Mouse (Mus musculus) heart, adult 2 months (tissue): ENCODE measurements at regions not wholly inside any gene's neighbourhood (a gene's known extent, or its start where the extent isn't known, plus 50 kb on each side); places are given as distances from the start of the nearest gene placed in this dataset.

ENCODE experiments used
- CTCF ChIP-seq: fragments of 200-600 bp; IDR thresholded peaks from 2 replicates; pipeline ENCODE4 v1.8.1; 2022; ENCODE audit warnings: antibody characterized with exemption, mild to moderate bottlenecking, moderate library complexity
- POLR2A ChIP-seq: fragments of 200-500 bp; IDR thresholded peaks from 2 replicates; pipeline ENCODE4 v1.6.1; 2011; ENCODE audit warnings: mild to moderate bottlenecking, low read depth, low read length, control low read depth; ENCODE audit not compliant: insufficient read depth

GRCm38 (mm10) chr8:34300331-34300903 lies 188.9 kb upstream of the Gm10131 start:
- TF ChIP-seq POLR2A (no peak), CTCF (no peak)
